Mouse (Mus musculus) midbrain, embryonic 13.5 days (tissue): ENCODE results near the gene Chmp5. TPM values are rescaled to one million over a fixed set of nuclear protein-coding genes. Genes with fewer than 3 reads are reported as not detected.

ENCODE experiments used
- ATAC-seq: fragments of 200-750 bp; cut with Nextera tagmentation; 2 replicates; pipeline ENCODE4 v1.8.0; 2017; ENCODE audit warnings: mild to moderate bottlenecking, moderate TSS enrichment, moderate library complexity
- H3K27ac ChIP-seq: fragments of 300-500 bp; sonication (generic); 2 replicates; pipeline ENCODE4 v1.5.1; 2015; ENCODE audit warnings: inconsistent platforms, mild to moderate bottlenecking, moderate library complexity
- H3K27me3 ChIP-seq: fragments of 300-500 bp; sonication (generic); 2 replicates; pipeline ENCODE4 v1.6.1; 2015; ENCODE audit warnings: mild to moderate bottlenecking, inconsistent platforms
- H3K36me3 ChIP-seq: fragments of 300-500 bp; sonication (generic); 2 replicates; pipeline ENCODE4 v1.6.1; 2015; ENCODE audit warnings: mild to moderate bottlenecking, inconsistent platforms
- H3K4me1 ChIP-seq: fragments of 300-500 bp; sonication (generic); replicated peaks from 2 replicates; pipeline ENCODE4 v1.6.1; 2015; ENCODE audit warnings: inconsistent platforms
- H3K4me2 ChIP-seq: fragments of 300-500 bp; sonication (generic); replicated peaks from 2 replicates; pipeline ENCODE4 v1.6.1; 2015; ENCODE audit warnings: moderate library complexity, mild to moderate bottlenecking, inconsistent platforms
- H3K4me3 ChIP-seq: fragments of 300-500 bp; sonication (generic); replicated peaks from 2 replicates; pipeline ENCODE4 v1.5.1; 2015; ENCODE audit warnings: mild to moderate bottlenecking, inconsistent platforms
- H3K9ac ChIP-seq: fragments of 300-500 bp; sonication (generic); replicated peaks from 2 replicates; pipeline ENCODE4 v1.6.1; 2015; ENCODE audit warnings: mild to moderate bottlenecking, inconsistent platforms
- H3K9me3 ChIP-seq: fragments of 300-500 bp; sonication (generic); 2 replicates; pipeline ENCODE4 v1.6.1; 2016; ENCODE audit warnings: mild to moderate bottlenecking, inconsistent platforms
- WGBS: fragments of 180-500 bp; shearing (Covaris S2); methylation state at CpG from one replicate; pipeline ENCODE4 v1.1.7; 2015; 5-methylcytosine and 5-hydroxymethylcytosine counted together
- polyA plus RNA-seq: library from polyadenylated mRNA; unstranded; fragments of >200 nt; fragmentation: Nextera tagmentation; extraction: Ambion mirVana; gene quantifications from 2 replicates; pipeline ENCODE4 v1.2.1, GENCODE M21; 2015

Chmp5 gene
- polyA plus RNA-seq, 1 experiment from 2014 or later = 184 TPM

GRCm38 (mm10) chr4:40955942-40956341 is 7.7 kb downstream of the Chmp5 start:
- H3K27me3 ChIP-seq = no peaks in the 10 kb centered on the region
- H3K27ac ChIP-seq = no peak overlapping the region
- H3K9ac ChIP-seq = no peak overlapping the region
- WGBS = 94% methylated on average over 6 of the region's 6 CpGs
- no peaks in the 10 kb centered on the region for H3K4me1 ChIP-seq
- no peak overlapping the region for H3K4me3 ChIP-seq
- no peak for ATAC-seq
- no peak overlapping the region for H3K4me2 ChIP-seq
- H3K9me3 ChIP-seq = no peaks in the 10 kb centered on the region
- H3K36me3 ChIP-seq = peaks cover 89% of the 10 kb centered on the region

- H3K4me1 ChIP-seq = no peaks in the 10 kb centered on the region
- peaks cover 78% of the 10 kb centered on the region for H3K36me3 ChIP-seq
- no peaks in the 10 kb centered on the region for H3K9me3 ChIP-seq
- no peak overlapping the region for H3K4me3 ChIP-seq
- H3K27ac ChIP-seq = no peak overlapping the region
- 95% methylated on average over 3 of the region's 3 CpGs for WGBS
- no peak for ATAC-seq
- H3K9ac ChIP-seq = no peak overlapping the region
- H3K4me2 ChIP-seq = no peak overlapping the region
- no peaks in the 10 kb centered on the region for H3K27me3 ChIP-seq
Measured at GRCm38 (mm10) chr4:40963536-40963935, 15.3 kb downstream of the Chmp5 start.

- Histone ChIP-seq H3K27me3 (no peaks in the 10 kb centered on the region), H3K4me2 (peak overlapping the region; percentile 80; the same call in 1 of the 2 replicates), H3K4me1 (peaks cover 22% of the 10 kb centered on the region), H3K27ac (no peak overlapping the region), H3K9ac (0 out of 2 replicates have a peak overlapping the region, but pooled peaks have one; percentile 87), H3K4me3 (no peak overlapping the region), H3K36me3 (peaks cover 27% of the 10 kb centered on the region), H3K9me3 (no peaks in the 10 kb centered on the region)
- WGBS = 88% methylated on average over 4 of the region's 4 CpGs
- no peak for ATAC-seq
Measured at GRCm38 (mm10) chr4:40969161-40969560, 21.0 kb downstream of the Chmp5 start.

GRCm38 (mm10) chr4:40969781-40970591 is 21.8 kb downstream of the Chmp5 start:
- 11% methylated on average over 12 of the region's 13 CpGs for WGBS
- peaks cover 22% of the 10 kb centered on the region for H3K4me1 ChIP-seq
- no peaks in the 10 kb centered on the region for H3K9me3 ChIP-seq
- peak overlapping the region; percentile 80 for H3K4me2 ChIP-seq
- ATAC-seq = peak; percentile 12
- H3K9ac ChIP-seq = peak overlapping the region; percentile 87
- H3K27me3 ChIP-seq = no peaks in the 10 kb centered on the region
- H3K4me3 ChIP-seq = peak overlapping the region; percentile 97
- peaks cover 21% of the 10 kb centered on the region for H3K36me3 ChIP-seq
- H3K27ac ChIP-seq = peak overlapping the region; percentile 91

- H3K36me3 ChIP-seq = peaks cover 15% of the 10 kb centered on the region
- H3K4me2 ChIP-seq = peak overlapping the region; percentile 80
- under 1% methylated on average over 16 of the region's 16 CpGs for WGBS
- peak overlapping the region; percentile 97 for H3K4me3 ChIP-seq
- ATAC-seq = no peak; the same call in 1 of the 2 replicates
- peak overlapping the region; percentile 91 for H3K27ac ChIP-seq
- no peaks in the 10 kb centered on the region for H3K27me3 ChIP-seq
- peaks cover 22% of the 10 kb centered on the region for H3K4me1 ChIP-seq
- peak overlapping the region; percentile 87 for H3K9ac ChIP-seq
- H3K9me3 ChIP-seq = no peaks in the 10 kb centered on the region
Measured at GRCm38 (mm10) chr4:40970592-40970841, 22.3 kb downstream of the Chmp5 start.

- Histone ChIP-seq H3K4me1 (peaks cover 22% of the 10 kb centered on the region), H3K27ac (peak within 1 kb of the TSS; percentile 91), H3K4me3 (peak within 1 kb of the TSS; percentile 97), H3K36me3 (peaks cover 12% of the 10 kb centered on the region), H3K9me3 (no peaks in the 10 kb centered on the region), H3K9ac (peak within 1 kb of the TSS; percentile 87), H3K4me2 (peak within 1 kb of the TSS; percentile 80), H3K27me3 (no peaks in the 10 kb centered on the region)
- ATAC-seq = peak; percentile 97
- WGBS = under 1% methylated on average over 82 of the region's 85 CpGs
Measured at GRCm38 (mm10) chr4:40970842-40971701, 22.9 kb downstream of the Chmp5 start, which contains the start of gene Nfx1. Gene Nfx1 (plus strand): TSS chr4:40970906.

- peaks cover 22% of the 10 kb centered on the region for H3K4me1 ChIP-seq
- 26% methylated on average over 13 of the region's 13 CpGs for WGBS
Measured at GRCm38 (mm10) chr4:40971744-40972143, 23.5 kb downstream of the Chmp5 start.

GRCm38 (mm10) chr4:40974011-40974410 is 25.8 kb downstream of the Chmp5 start:
- H3K4me3 ChIP-seq = no peak overlapping the region
- no peak overlapping the region for H3K9ac ChIP-seq
- peaks cover 28% of the 10 kb centered on the region for H3K36me3 ChIP-seq
- no peaks in the 10 kb centered on the region for H3K27me3 ChIP-seq
- WGBS = 100% methylated on average over 1 of the region's 1 CpGs
- peaks cover 22% of the 10 kb centered on the region for H3K4me1 ChIP-seq
- H3K27ac ChIP-seq = no peak overlapping the region
- H3K9me3 ChIP-seq = no peaks in the 10 kb centered on the region
- ATAC-seq = no peak
- no peak overlapping the region for H3K4me2 ChIP-seq

More at GRCm38 (mm10) chr4:40971744-40972143, 23.5 kb downstream of the Chmp5 start:
- Histone ChIP-seq H3K9ac (peak overlapping the region; percentile 87), H3K4me3 (peak overlapping the region; percentile 97), H3K9me3 (no peaks in the 10 kb centered on the region), H3K36me3 (peaks cover 11% of the 10 kb centered on the region), H3K27me3 (no peaks in the 10 kb centered on the region), H3K4me2 (peak overlapping the region; percentile 80), H3K27ac (no peak overlapping the region)
- no peak for ATAC-seq

- H3K9ac ChIP-seq = no peak overlapping the region
- no peak overlapping the region for H3K4me3 ChIP-seq
- no peak for ATAC-seq
- 92% methylated on average over 3 of the region's 3 CpGs for WGBS
- H3K27me3 ChIP-seq = no peaks in the 10 kb centered on the region
- no peak overlapping the region for H3K4me2 ChIP-seq
- peaks cover 44% of the 10 kb centered on the region for H3K36me3 ChIP-seq
- no peak overlapping the region for H3K27ac ChIP-seq
- peaks cover 14% of the 10 kb centered on the region for H3K4me1 ChIP-seq
- H3K9me3 ChIP-seq = no peaks in the 10 kb centered on the region
Measured at GRCm38 (mm10) chr4:40975678-40976077, 27.5 kb downstream of the Chmp5 start.

- no peaks in the 10 kb centered on the region for H3K9me3 ChIP-seq
- H3K4me1 ChIP-seq = peaks cover 14% of the 10 kb centered on the region
- H3K27ac ChIP-seq = no peak overlapping the region
- H3K27me3 ChIP-seq = no peaks in the 10 kb centered on the region
- no peak overlapping the region for H3K9ac ChIP-seq
- no peak overlapping the region for H3K4me2 ChIP-seq
- H3K4me3 ChIP-seq = no peak overlapping the region
- ATAC-seq = no peak
- peaks cover 54% of the 10 kb centered on the region for H3K36me3 ChIP-seq
- WGBS = 94% methylated on average over 10 of the region's 10 CpGs
Measured at GRCm38 (mm10) chr4:40976651-40977050, 28.4 kb downstream of the Chmp5 start.

GRCm38 (mm10) chr4:40979430-40979829 is 31.2 kb downstream of the Chmp5 start:
- no peak overlapping the region for H3K27ac ChIP-seq
- H3K4me3 ChIP-seq = no peak overlapping the region
- H3K9me3 ChIP-seq = no peaks in the 10 kb centered on the region
- no peak overlapping the region for H3K4me2 ChIP-seq
- H3K4me1 ChIP-seq = no peaks in the 10 kb centered on the region
- peaks cover 65% of the 10 kb centered on the region for H3K36me3 ChIP-seq
- 97% methylated on average over 1 of the region's 1 CpGs for WGBS
- H3K27me3 ChIP-seq = no peaks in the 10 kb centered on the region
- no peak overlapping the region for H3K9ac ChIP-seq
- no peak for ATAC-seq

GRCm38 (mm10) chr4:40982486-40982885 is 34.3 kb downstream of the Chmp5 start:
- Histone ChIP-seq H3K27ac (no peak overlapping the region), H3K9ac (no peak overlapping the region), H3K4me2 (no peak overlapping the region), H3K9me3 (no peaks in the 10 kb centered on the region), H3K4me3 (no peak overlapping the region), H3K36me3 (peaks cover 77% of the 10 kb centered on the region), H3K27me3 (no peaks in the 10 kb centered on the region), H3K4me1 (no peaks in the 10 kb centered on the region)
- 90% methylated on average over 3 of the region's 3 CpGs for WGBS
- no peak for ATAC-seq
